Mouse (Mus musculus): ENCODE data around the gene Tmem207. TPM values are rescaled to one million over a fixed set of nuclear protein-coding genes. Genes with fewer than 3 reads are reported as not detected.
"Not testable (repeated sequence)": the region's sequence is repeated elsewhere in the genome, so short reads cannot be mapped to it uniquely, and the experiment has no call there.

The Tmem207 gene
- polyA plus RNA-seq, 1 experiment from 2014 or later, result not detected

GRCm38 (mm10) chr16:26499705-26500104 lies 26.9 kb downstream of the Tmem207 start:
- not testable (repeated sequence) for H3K27me3 ChIP-seq (ENCODE audit: control insufficient read depth, insufficient read depth, low read depth, low read length)
- 66% methylated on average over 3 of the region's 3 CpGs for WGBS (ENCODE audit: insufficient replicate concordance)

GRCm38 (mm10) chr16:26495721-26496120 lies 30.8 kb downstream of the Tmem207 start:
- H3K4me2 ChIP-seq (ENCODE audit: low read depth, low read length), result no peak overlapping the region
- no peaks in the 10 kb centered on the region for H3K9me3 ChIP-seq (replicated peaks; ENCODE audit: control insufficient read depth, low read length)
- H3K4me3 ChIP-seq (ENCODE audit: low read depth, low read length), result no peak overlapping the region
- no peaks in the 10 kb centered on the region for H3K4me1 ChIP-seq (ENCODE audit: control insufficient read depth, low read depth, low read length)
- H3K27ac ChIP-seq (ENCODE audit: low read length), result no peak overlapping the region
- no peak for ATAC-seq (ENCODE audit: low read depth)
- H3K36me3 ChIP-seq (ENCODE audit: control insufficient read depth, insufficient read depth), result no peaks in the 10 kb centered on the region
- WGBS (ENCODE audit: insufficient replicate concordance), result 5% methylated on average over 2 of the region's 2 CpGs
- no peaks in the 10 kb centered on the region for H3K27me3 ChIP-seq (ENCODE audit: control insufficient read depth, insufficient read depth, low read depth, low read length)
- H3K9ac ChIP-seq (ENCODE audit: low read depth, low read length), result no peak overlapping the region

More at GRCm38 (mm10) chr16:26499705-26500104, 26.9 kb downstream of the Tmem207 start:
- not testable (repeated sequence) for H3K27ac ChIP-seq (ENCODE audit: low read length); H3K9me3 ChIP-seq (replicated peaks; ENCODE audit: control insufficient read depth, low read length); H3K4me1 ChIP-seq (ENCODE audit: control insufficient read depth, low read depth, low read length); ATAC-seq (ENCODE audit: low read depth); H3K4me2 ChIP-seq (ENCODE audit: low read depth, low read length); H3K36me3 ChIP-seq (ENCODE audit: control insufficient read depth, insufficient read depth); H3K4me3 ChIP-seq (ENCODE audit: low read depth, low read length); H3K9ac ChIP-seq (ENCODE audit: low read depth, low read length)

GRCm38 (mm10) chr16:26471254-26471653 lies 55.3 kb downstream of the Tmem207 start:
- 64% methylated on average over 4 of the region's 4 CpGs for WGBS (ENCODE audit: insufficient replicate concordance)
- Histone ChIP-seq H3K9ac (ENCODE audit: low read depth, low read length) (no peak overlapping the region), H3K27ac (ENCODE audit: low read length) (no peak overlapping the region), H3K27me3 (ENCODE audit: control insufficient read depth, insufficient read depth, low read depth, low read length) (no peaks in the 10 kb centered on the region), H3K36me3 (ENCODE audit: control insufficient read depth, insufficient read depth) (no peaks in the 10 kb centered on the region), H3K4me3 (ENCODE audit: low read depth, low read length) (no peak overlapping the region), H3K4me1 (ENCODE audit: control insufficient read depth, low read depth, low read length) (no peaks in the 10 kb centered on the region), H3K4me2 (ENCODE audit: low read depth, low read length) (no peak overlapping the region), H3K9me3 (replicated peaks; ENCODE audit: control insufficient read depth, low read length) (no peaks in the 10 kb centered on the region)
- no peak for ATAC-seq (ENCODE audit: low read depth)

GRCm38 (mm10) chr16:26466535-26466934 lies 60.0 kb downstream of the Tmem207 start:
- H3K9ac ChIP-seq (ENCODE audit: low read depth, low read length), result no peak overlapping the region
- ATAC-seq (ENCODE audit: low read depth), result no peak
- H3K27ac ChIP-seq (ENCODE audit: low read length), result no peak overlapping the region
- 65% methylated on average over 4 of the region's 4 CpGs for WGBS (ENCODE audit: insufficient replicate concordance)
- no peaks in the 10 kb centered on the region for H3K4me1 ChIP-seq (ENCODE audit: control insufficient read depth, low read depth, low read length)
- no peaks in the 10 kb centered on the region for H3K36me3 ChIP-seq (ENCODE audit: control insufficient read depth, insufficient read depth)
- no peaks in the 10 kb centered on the region for H3K27me3 ChIP-seq (ENCODE audit: control insufficient read depth, insufficient read depth, low read depth, low read length)
- no peaks in the 10 kb centered on the region; the same call in 1 of the 2 replicates for H3K9me3 ChIP-seq (replicated peaks; ENCODE audit: control insufficient read depth, low read length)
- H3K4me3 ChIP-seq (ENCODE audit: low read depth, low read length), result no peak overlapping the region
- H3K4me2 ChIP-seq (ENCODE audit: low read depth, low read length), result no peak overlapping the region

- Histone ChIP-seq H3K4me1 (ENCODE audit: control insufficient read depth, low read depth, low read length) (no peaks in the 10 kb centered on the region), H3K36me3 (ENCODE audit: control insufficient read depth, insufficient read depth) (no peaks in the 10 kb centered on the region), H3K27me3 (ENCODE audit: control insufficient read depth, insufficient read depth, low read depth, low read length) (no peaks in the 10 kb centered on the region), H3K4me3 (ENCODE audit: low read depth, low read length) (no peak within 1 kb of the TSS), H3K9ac (ENCODE audit: low read depth, low read length) (no peak within 1 kb of the TSS), H3K9me3 (replicated peaks; ENCODE audit: control insufficient read depth, low read length) (no peaks in the 10 kb centered on the region; the same call in 1 of the 2 replicates), H3K27ac (ENCODE audit: low read length) (no peak within 1 kb of the TSS), H3K4me2 (ENCODE audit: low read depth, low read length) (no peak within 1 kb of the TSS)
- 57% methylated on average over 7 of the region's 7 CpGs for WGBS (ENCODE audit: insufficient replicate concordance)
- ATAC-seq (ENCODE audit: low read depth), result no peak
Measured at GRCm38 (mm10) chr16:26462835-26463234, 63.7 kb downstream of the Tmem207 start, which contains the start of gene Cldn16. Gene Cldn16 (plus strand): TSS chr16:26463135.

GRCm38 (mm10) chr16:26456182-26456581 lies 70.4 kb downstream of the Tmem207 start:
- WGBS (ENCODE audit: insufficient replicate concordance), result 56% methylated on average over 2 of the region's 2 CpGs

GRCm38 (mm10) chr16:26454163-26454562 lies 72.4 kb downstream of the Tmem207 start:
- no peak for ATAC-seq (ENCODE audit: low read depth)
- no peak overlapping the region for H3K4me2 ChIP-seq (ENCODE audit: low read depth, low read length)
- no peak overlapping the region for H3K27ac ChIP-seq (ENCODE audit: low read length)
- H3K36me3 ChIP-seq (ENCODE audit: control insufficient read depth, insufficient read depth), result no peaks in the 10 kb centered on the region
- no peaks in the 10 kb centered on the region for H3K27me3 ChIP-seq (ENCODE audit: control insufficient read depth, insufficient read depth, low read depth, low read length)
- H3K9ac ChIP-seq (ENCODE audit: low read depth, low read length), result no peak overlapping the region
- WGBS (ENCODE audit: insufficient replicate concordance), result 48% methylated on average over 3 of the region's 3 CpGs
- no peaks in the 10 kb centered on the region for H3K9me3 ChIP-seq (replicated peaks; ENCODE audit: control insufficient read depth, low read length)
- no peaks in the 10 kb centered on the region for H3K4me1 ChIP-seq (ENCODE audit: control insufficient read depth, low read depth, low read length)
- H3K4me3 ChIP-seq (ENCODE audit: low read depth, low read length), result no peak overlapping the region

More at GRCm38 (mm10) chr16:26456182-26456581, 70.4 kb downstream of the Tmem207 start:
- H3K4me2 ChIP-seq (ENCODE audit: low read depth, low read length), result no peak overlapping the region
- no peaks in the 10 kb centered on the region for H3K27me3 ChIP-seq (ENCODE audit: control insufficient read depth, insufficient read depth, low read depth, low read length)
- no peak overlapping the region for H3K4me3 ChIP-seq (ENCODE audit: low read depth, low read length)
- no peaks in the 10 kb centered on the region for H3K9me3 ChIP-seq (replicated peaks; ENCODE audit: control insufficient read depth, low read length)
- H3K27ac ChIP-seq (ENCODE audit: low read length), result no peak overlapping the region
- H3K4me1 ChIP-seq (ENCODE audit: control insufficient read depth, low read depth, low read length), result no peaks in the 10 kb centered on the region
- H3K36me3 ChIP-seq (ENCODE audit: control insufficient read depth, insufficient read depth), result no peaks in the 10 kb centered on the region
- no peak for ATAC-seq (ENCODE audit: low read depth)
- no peak overlapping the region for H3K9ac ChIP-seq (ENCODE audit: low read depth, low read length)

Other genes starting within 250 kb of the Tmem207 start
- 99.6 and 122 TPM in 2 replicates for gene Cldn1, start 154.9 kb downstream of the Tmem207 start, polyA plus RNA-seq (2015; fragmentation: Nextera tagmentation; extraction: Ambion mirVana)
- gene Cldn16, start 63.6 kb downstream of the Tmem207 start, polyA plus RNA-seq (2015; fragmentation: Nextera tagmentation; extraction: Ambion mirVana), result not detected in 2 replicates
- 2.5 and 2.7 TPM in 2 replicates for gene Il1rap, start 54.9 kb upstream of the Tmem207 start, polyA plus RNA-seq (2015; fragmentation: Nextera tagmentation; extraction: Ambion mirVana)

All from liver, embryonic 16.5 days (tissue).